Mouse (Mus musculus) megakaryocyte, embryonic 14.5 days (primary cell): Measurements from ENCODE around the gene Hnrnpc.

ENCODE experiments used
- FLI1 ChIP-seq: IDR thresholded peaks from 2 replicates; pipeline ENCODE4 v1.6.1; 2012; ENCODE audit warnings: low read length, inconsistent platforms, mixed read lengths
- GATA1 ChIP-seq: IDR thresholded peaks from 3 replicates; pipeline ENCODE4 v1.6.1; 2012; ENCODE audit warnings: mixed read lengths, low read length, inconsistent platforms, borderline replicate concordance

GRCm38 (mm10) chr14:52044901-52045678, 58.7 kb downstream of the Hnrnpc start:
- TF ChIP-seq GATA1 (peak; percentile 74; the same call in 1 of the 3 replicates), FLI1 (no peak)
